Mouse (Mus musculus): ENCODE measurements around the gene Dpp9. TPM values are rescaled to one million over a fixed set of nuclear protein-coding genes. Genes with fewer than 3 reads are reported as not detected.

Gene Dpp9
- total and polyA plus RNA-seq, 3 experiments: 13.5 to 37.9 (median 23.0) TPM

DNA sequence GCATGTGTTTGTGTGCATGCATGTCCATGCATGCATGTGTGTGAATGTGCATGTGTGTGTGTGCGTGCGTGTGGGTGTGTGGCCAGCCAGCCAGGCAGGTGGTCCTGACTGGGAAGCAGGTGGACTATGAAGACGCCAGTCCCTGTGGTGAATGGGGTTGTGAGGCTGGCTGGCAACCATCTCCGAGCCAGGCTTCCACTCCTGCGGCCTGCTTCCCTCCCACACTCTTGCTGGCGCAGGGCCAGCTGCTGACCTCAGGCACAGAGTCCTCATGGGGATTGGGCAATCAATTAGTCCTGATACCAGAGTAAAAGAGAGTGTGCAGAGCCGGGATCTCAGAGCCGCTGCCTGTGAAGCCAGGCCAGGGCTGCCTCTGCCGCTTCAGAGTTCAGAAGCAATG, 65.1 kb downstream of the Dpp9 start:
- H3K4me1 ChIP-seq (ENCODE audit: control insufficient read depth in 1 of 2, insufficient read depth in 2 of 2): peaks cover 14 to 24% of the 10 kb centered on the region in 2 experiments
- no peak overlapping the region for H3K4me3 ChIP-seq (replicated peaks in 1 of 3; ENCODE audit: low read depth in 2 of 3, low read length in 2 of 3, poor library complexity in 1 of 3)
- H3K9me3 ChIP-seq (replicated peaks; ENCODE audit: low read length): no peaks in the 10 kb centered on the region
- peaks cover 98% of the 10 kb centered on the region for H3K27me3 ChIP-seq (replicated peaks)
- no peak for DNase-seq (ENCODE audit: extremely low read depth)
- no peaks in the 10 kb centered on the region for H3K36me3 ChIP-seq (replicated peaks in 1 of 2; ENCODE audit: control insufficient read depth in 1 of 2, insufficient read depth in 1 of 2, low read length in 1 of 2)
- TF ChIP-seq TCF12 (IDR thresholded peaks at IDR 0.05; ENCODE audit: low read depth, low read length) (no peak), MAFK (IDR thresholded peaks at IDR 0.05; ENCODE audit: insufficient replicate concordance, low read length) (no peak), TBP (conservative IDR thresholded peaks at IDR 0.05; ENCODE audit: low read depth, low read length) (no peak), IRF4 (IDR thresholded peaks at IDR 0.05; ENCODE audit: low read depth, low read length) (no peak)
- no peak overlapping the region for H3K27ac ChIP-seq (ENCODE audit: insufficient read depth, low read depth)
- dilution Hi-C loops (cut with MboI; ENCODE audit: extremely low pct_ligation_motif_present, extremely low pct_unique_long_range_greater_than_20kb, low sequenced_read_pairs): no loop called here
- in situ Hi-C loops (cut with MboI; ENCODE audit: low pct_ligation_motif_present, low pct_unique_long_range_greater_than_20kb, low sequenced_read_pairs): no loop called here
- H3K4me2 ChIP-seq (ENCODE audit: insufficient read depth, low read depth, poor library complexity, severe bottlenecking): no peak overlapping the region
- H3K79me2 ChIP-seq (replicated peaks; ENCODE audit: control insufficient read depth, extremely low read depth, insufficient read depth, poor library complexity, severe bottlenecking): no peaks in the 10 kb centered on the region
- no peak overlapping the region for H3K9ac ChIP-seq (ENCODE audit: insufficient read depth, low read depth)

DNA sequence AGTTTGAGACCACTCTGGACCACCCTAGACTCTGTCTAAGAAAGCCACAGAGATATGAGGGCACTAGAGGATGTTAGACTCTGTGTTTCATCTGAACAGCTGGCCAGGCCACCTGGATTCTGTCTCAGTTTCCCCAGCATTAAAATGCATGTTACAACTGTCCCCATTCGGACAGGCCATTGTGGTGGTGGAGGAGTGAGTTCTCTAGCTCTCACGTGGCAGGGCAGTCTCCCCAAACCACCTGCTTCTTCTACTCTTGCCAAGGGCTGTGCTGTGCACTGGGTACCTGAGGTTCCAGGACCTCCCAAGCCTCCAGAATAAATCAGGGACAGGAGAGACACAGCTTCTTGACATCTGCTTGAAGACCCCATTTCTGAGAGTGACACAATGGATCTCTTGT, 68.8 kb downstream of the Dpp9 start:
- no peak for DNase-seq (ENCODE audit: extremely low read depth)
- peaks cover 95% of the 10 kb centered on the region for H3K27me3 ChIP-seq (replicated peaks)
- peaks cover 28 to 56% of the 10 kb centered on the region in 2 experiments for H3K4me1 ChIP-seq (ENCODE audit: control insufficient read depth in 1 of 2, insufficient read depth in 2 of 2)
- dilution Hi-C loops (cut with MboI; ENCODE audit: extremely low pct_ligation_motif_present, extremely low pct_unique_long_range_greater_than_20kb, low sequenced_read_pairs): no loop called here
- H3K9me3 ChIP-seq (replicated peaks; ENCODE audit: low read length): no peaks in the 10 kb centered on the region
- H3K27ac ChIP-seq (ENCODE audit: insufficient read depth, low read depth): no peak overlapping the region
- TF ChIP-seq TCF12 (IDR thresholded peaks at IDR 0.05; ENCODE audit: low read depth, low read length): peak; percentile 53; the same call in 1 of the 2 replicates
- TF ChIP-seq BHLHE40 (IDR thresholded peaks at IDR 0.05; ENCODE audit: low read depth, low read length): peak; percentile 58
- no peak for TF ChIP-seq USF1 (IDR thresholded peaks at IDR 0.05; ENCODE audit: low read depth, low read length)
- no peak for TF ChIP-seq POLR2A (IDR thresholded peaks at IDR 0.05; ENCODE audit: low read depth, low read length)
- TF ChIP-seq NRF1 (IDR thresholded peaks at IDR 0.05; ENCODE audit: low read depth, low read length): no peak
- in situ Hi-C loops (cut with MboI; ENCODE audit: low pct_ligation_motif_present, low pct_unique_long_range_greater_than_20kb, low sequenced_read_pairs): no loop called here
- no peak overlapping the region for H3K9ac ChIP-seq (ENCODE audit: insufficient read depth, low read depth)
- no peak overlapping the region for H3K4me2 ChIP-seq (ENCODE audit: insufficient read depth, low read depth, poor library complexity, severe bottlenecking)
- H3K4me3 ChIP-seq (replicated peaks in 1 of 3; ENCODE audit: low read depth in 2 of 3, low read length in 2 of 3, poor library complexity in 1 of 3): no peak overlapping the region
- no peaks in the 10 kb centered on the region for H3K79me2 ChIP-seq (replicated peaks; ENCODE audit: control insufficient read depth, extremely low read depth, insufficient read depth, poor library complexity, severe bottlenecking)
- H3K36me3 ChIP-seq (replicated peaks in 1 of 2; ENCODE audit: control insufficient read depth in 1 of 2, insufficient read depth in 1 of 2, low read length in 1 of 2): no peaks in the 10 kb centered on the region

GRCm38 (mm10) chr17:56148790-56149618, 69.7 kb downstream of the Dpp9 start:
- dilution Hi-C loops (cut with MboI; ENCODE audit: extremely low pct_ligation_motif_present, extremely low pct_unique_long_range_greater_than_20kb, low sequenced_read_pairs): no loop called here
- no peak overlapping the region for H3K4me2 ChIP-seq (ENCODE audit: insufficient read depth, low read depth, poor library complexity, severe bottlenecking)

More at GRCm38 (mm10) chr17:56148790-56149618, 69.7 kb downstream of the Dpp9 start:
- Histone ChIP-seq H3K4me1 (ENCODE audit: control insufficient read depth in 1 of 2, insufficient read depth in 2 of 2) (peaks cover 30 to 65% of the 10 kb centered on the region in 2 experiments), H3K36me3 (replicated peaks in 1 of 2; ENCODE audit: control insufficient read depth in 1 of 2, insufficient read depth in 1 of 2, low read length in 1 of 2) (no peaks in the 10 kb centered on the region), H3K27ac (ENCODE audit: insufficient read depth, low read depth) (no peak overlapping the region), H3K9ac (ENCODE audit: insufficient read depth, low read depth) (no peak overlapping the region), H3K27me3 (replicated peaks) (peaks cover 95% of the 10 kb centered on the region), H3K9me3 (replicated peaks; ENCODE audit: low read length) (no peaks in the 10 kb centered on the region), H3K4me3 (replicated peaks in 1 of 3; ENCODE audit: low read depth in 2 of 3, low read length in 2 of 3, poor library complexity in 1 of 3) (no peak overlapping the region), H3K79me2 (replicated peaks; ENCODE audit: control insufficient read depth, extremely low read depth, insufficient read depth, poor library complexity, severe bottlenecking) (no peaks in the 10 kb centered on the region)
- in situ Hi-C loops (cut with MboI; ENCODE audit: low pct_ligation_motif_present, low pct_unique_long_range_greater_than_20kb, low sequenced_read_pairs): no loop called here
- DNase-seq (ENCODE audit: extremely low read depth): no peak
- no peak for TF ChIP-seq MEF2A (IDR thresholded peaks at IDR 0.05; ENCODE audit: borderline replicate concordance, low read depth, low read length)
